25 mouse cellular contexts compared by ENCODE assay signal in the genomic region with DNA sequence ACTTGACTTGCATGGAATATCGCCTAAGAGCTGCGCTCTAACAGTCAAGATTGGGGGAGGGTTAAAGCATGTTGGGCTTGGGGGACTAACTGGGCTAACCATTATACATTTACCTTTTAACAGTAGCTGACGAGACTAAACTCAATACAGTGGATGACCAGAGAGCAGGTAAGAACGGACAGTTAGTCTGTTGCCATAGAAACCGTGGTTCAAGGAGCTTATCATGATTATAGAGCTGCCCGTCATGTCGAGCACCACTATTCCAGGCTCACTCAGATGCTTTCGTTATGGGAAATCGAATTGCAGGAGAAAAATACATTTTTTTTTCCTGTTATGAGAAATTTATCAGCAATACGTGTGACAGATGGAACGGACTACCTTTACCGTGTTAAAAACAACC.
DNase-seq lines count a peak whose midpoint lies in the region; ATAC-seq and TF ChIP-seq lines count a peak whose summit lies in the region.
"Had no signal": no experiment of that assay in that cellular context is flagged by ENCODE, and none has a peak within 500 bp of the region (broad histone marks: within the 10 kb centered on the region; RNA-seq: fewer than 3 reads in every experiment).

No protein-coding gene starts in this region.

- no peak overlapping the region for H3K27ac ChIP-seq in forebrain, embryonic 14.5 days (ENCODE audit: low read depth, low read length)
- H3K27ac ChIP-seq in forebrain, embryonic 10.5 days = no peak overlapping the region
- no peak overlapping the region for H3K27ac ChIP-seq in midbrain, embryonic 11.5 days (ENCODE audit: low read depth, low read length)
- no peak overlapping the region for H3K27ac ChIP-seq in midbrain, embryonic 10.5 days (replicated peaks)
- H3K27ac ChIP-seq in hindbrain, postnatal 0 days = no peak overlapping the region
- H3K27ac ChIP-seq: embryonic facial prominence, embryonic 10.5 days; heart, embryonic 15.5 days; kidney, postnatal 0 days; limb, embryonic 15.5 days; liver, embryonic 14.5 days; lung, embryonic 15.5 days; neural tube, embryonic 12.5 days had no signal

- peaks cover 4% of the 10 kb centered on the region; the same call in 1 of the 2 replicates for H3K4me1 ChIP-seq in forebrain, embryonic 14.5 days (ENCODE audit: control insufficient read depth, insufficient read depth, low read length)
- H3K4me1 ChIP-seq in forebrain, embryonic 10.5 days = peaks cover 4% of the 10 kb centered on the region; the same call in 1 of the 2 replicates
- no peaks in the 10 kb centered on the region; the same call in 1 of the 2 replicates for H3K4me1 ChIP-seq in midbrain, embryonic 11.5 days (ENCODE audit: control insufficient read depth, insufficient read depth, low read length)
- peaks cover 4% of the 10 kb centered on the region; the same call in 1 of the 2 replicates for H3K4me1 ChIP-seq in midbrain, embryonic 10.5 days
- H3K4me1 ChIP-seq in hindbrain, postnatal 0 days (ENCODE audit: insufficient read depth, low read length) = no peaks in the 10 kb centered on the region
- H3K4me1 ChIP-seq: heart, embryonic 15.5 days; limb, embryonic 15.5 days; lung, embryonic 15.5 days had no signal

- ATAC-seq in forebrain, embryonic 14.5 days = peak; percentile 57; the same call in 1 of the 2 replicates
- 0 out of 2 replicates have a peak, but pooled peaks have one; percentile 40 for ATAC-seq in midbrain, embryonic 11.5 days (ENCODE audit: low FRiP score)
- no peak for ATAC-seq in hindbrain, postnatal 0 days
- ATAC-seq in CD4-positive, CD25-positive, alpha-beta regulatory T cell, adult 4 months = no peak

- no peak overlapping the region for H3K4me3 ChIP-seq in forebrain, embryonic 14.5 days (ENCODE audit: low read depth, low read length)
- H3K4me3 ChIP-seq in forebrain, embryonic 10.5 days = no peak overlapping the region
- H3K4me3 ChIP-seq in midbrain, embryonic 11.5 days (ENCODE audit: low read depth, low read length) = no peak overlapping the region
- no peak overlapping the region for H3K4me3 ChIP-seq in midbrain, embryonic 10.5 days
- H3K4me3 ChIP-seq in hindbrain, postnatal 0 days (ENCODE audit: low read length) = no peak overlapping the region
- H3K4me3 ChIP-seq: embryonic facial prominence, embryonic 10.5 days; heart, embryonic 15.5 days; limb, embryonic 15.5 days; lung, embryonic 15.5 days; megakaryocyte, embryonic 14.5 days; neural tube, embryonic 12.5 days had no signal

- H3K36me3 ChIP-seq in forebrain, embryonic 14.5 days (ENCODE audit: control insufficient read depth, insufficient read depth, low read length) = peaks cover 4% of the 10 kb centered on the region; the same call in 1 of the 2 replicates
- H3K36me3 ChIP-seq in forebrain, embryonic 10.5 days (replicated peaks) = peaks cover 31% of the 10 kb centered on the region
- no peaks in the 10 kb centered on the region for H3K36me3 ChIP-seq in midbrain, embryonic 11.5 days (ENCODE audit: control insufficient read depth, insufficient read depth, low read length)
- peaks cover 26% of the 10 kb centered on the region for H3K36me3 ChIP-seq in midbrain, embryonic 10.5 days
- no peaks in the 10 kb centered on the region for H3K36me3 ChIP-seq in hindbrain, postnatal 0 days (ENCODE audit: insufficient read depth, low read length)

- no peaks in the 10 kb centered on the region for H3K9me3 ChIP-seq in forebrain, embryonic 14.5 days (replicated peaks; ENCODE audit: control insufficient read depth, low read length)
- H3K9me3 ChIP-seq in forebrain, embryonic 10.5 days = no peaks in the 10 kb centered on the region
- H3K9me3 ChIP-seq in midbrain, embryonic 11.5 days (ENCODE audit: control insufficient read depth, low read length) = no peaks in the 10 kb centered on the region
- no peaks in the 10 kb centered on the region for H3K9me3 ChIP-seq in midbrain, embryonic 10.5 days (replicated peaks)
- H3K9me3 ChIP-seq in hindbrain, postnatal 0 days (ENCODE audit: low read length) = no peaks in the 10 kb centered on the region
- H3K9me3 ChIP-seq: embryonic facial prominence, embryonic 10.5 days; heart, embryonic 15.5 days; limb, embryonic 15.5 days; lung, embryonic 15.5 days; megakaryocyte, embryonic 14.5 days; neural tube, embryonic 12.5 days had no signal

- H3K9ac ChIP-seq in forebrain, embryonic 14.5 days (ENCODE audit: low read length) = no peak overlapping the region
- no peak overlapping the region for H3K9ac ChIP-seq in midbrain, embryonic 11.5 days (ENCODE audit: low read length)
- no peak overlapping the region for H3K9ac ChIP-seq in hindbrain, postnatal 0 days (replicated peaks; ENCODE audit: low read length)
- H3K9ac ChIP-seq: heart, embryonic 15.5 days; limb, embryonic 15.5 days; liver, embryonic 14.5 days; lung, embryonic 15.5 days; neural tube, embryonic 12.5 days had no signal

- DNase-seq in forebrain, embryonic 14.5 days (ENCODE audit: low spot score) = peak; percentile 54
- DNase-seq in forebrain, embryonic 10.5 days (ENCODE audit: extremely low spot score, low spot score) = no peak
- DNase-seq in midbrain, embryonic 11.5 days (ENCODE audit: low spot score, missing footprints) = no peak
- DNase-seq in midbrain, embryonic 10.5 days (ENCODE audit: low spot score) = no peak
- peak; percentile 33 for DNase-seq in hindbrain, postnatal 0 days (ENCODE audit: low spot score)
- no peak for DNase-seq in urinary bladder, adult 18-20 months (ENCODE audit: low spot score in 2 of 2)
- DNase-seq: adrenal gland, postnatal 25 days; cerebellum, adult 9-10 months; gastrocnemius, postnatal 36 days; heart, postnatal 36 days; kidney, adult 2 months; left cerebral cortex, postnatal 4 days; lung, postnatal 36 days; right cerebral cortex, adult 18-20 months; thymus, adult 18-20 months; thymus, postnatal 36 days had no signal

- TF ChIP-seq CTCF in hindbrain, postnatal 0 days (IDR thresholded peaks at IDR 0.05; ENCODE audit: low read depth) = no peak

- H3K27me3 ChIP-seq in forebrain, embryonic 14.5 days (replicated peaks; ENCODE audit: control insufficient read depth, insufficient read depth, low read length) = no peaks in the 10 kb centered on the region
- no peaks in the 10 kb centered on the region for H3K27me3 ChIP-seq in forebrain, embryonic 10.5 days (ENCODE audit: poor library complexity, severe bottlenecking)
- H3K27me3 ChIP-seq in midbrain, embryonic 11.5 days (ENCODE audit: control insufficient read depth, insufficient read depth, low read length) = no peaks in the 10 kb centered on the region
- no peaks in the 10 kb centered on the region for H3K27me3 ChIP-seq in midbrain, embryonic 10.5 days (ENCODE audit: low read depth, poor library complexity, severe bottlenecking)
- no peaks in the 10 kb centered on the region for H3K27me3 ChIP-seq in hindbrain, postnatal 0 days (ENCODE audit: insufficient read depth, low read length)
- H3K27me3 ChIP-seq: heart, embryonic 15.5 days; limb, embryonic 15.5 days; lung, embryonic 15.5 days; neural tube, embryonic 12.5 days had no signal

- WGBS in forebrain, embryonic 14.5 days = 89% methylated on average over 12 of the region's 12 CpGs
- 93% methylated on average over 12 of the region's 12 CpGs for WGBS in forebrain, embryonic 10.5 days
- 88% methylated on average over 12 of the region's 12 CpGs for WGBS in midbrain, embryonic 11.5 days
- WGBS in midbrain, embryonic 10.5 days = 94% methylated on average over 12 of the region's 12 CpGs
- 68% methylated on average over 12 of the region's 12 CpGs for WGBS in hindbrain, postnatal 0 days

- H3K4me2 ChIP-seq in forebrain, embryonic 14.5 days (ENCODE audit: low read length) = no peak overlapping the region
- H3K4me2 ChIP-seq in midbrain, embryonic 11.5 days = no peak overlapping the region
- H3K4me2 ChIP-seq in hindbrain, postnatal 0 days (ENCODE audit: low read depth, low read length) = no peak overlapping the region
- H3K4me2 ChIP-seq: heart, embryonic 15.5 days; limb, embryonic 15.5 days; lung, embryonic 15.5 days; neural tube, embryonic 12.5 days had no signal

Comparison
In these comparisons a context has a peak if more than half of its experiments do, and no peak if none do; other contexts are left out.
1. DNase-seq: peak in forebrain, embryonic 14.5 days (single experiment) and hindbrain, postnatal 0 days (single experiment); none in forebrain, embryonic 10.5 days (single experiment), midbrain, embryonic 11.5 days (single experiment), midbrain, embryonic 10.5 days (single experiment) and urinary bladder, adult 18-20 months (0 of 2).
2. ATAC-seq: peak in forebrain, embryonic 14.5 days (single experiment) and midbrain, embryonic 11.5 days (single experiment); none in hindbrain, postnatal 0 days (single experiment) and CD4-positive, CD25-positive, alpha-beta regulatory T cell, adult 4 months (single experiment).